Mouse (Mus musculus): ENCODE measurements around the gene Dhx58.
"Not testable (repeated sequence)": the region's sequence is repeated elsewhere in the genome, so short reads cannot be mapped to it uniquely, and the experiment has no call there.

The Dhx58 gene

GRCm38 (mm10) chr11:100701301-100701700 lies 2.8 kb downstream of the Dhx58 start:
- in situ Hi-C loops (cut with MboI, MseI), result no loop called here

DNA sequence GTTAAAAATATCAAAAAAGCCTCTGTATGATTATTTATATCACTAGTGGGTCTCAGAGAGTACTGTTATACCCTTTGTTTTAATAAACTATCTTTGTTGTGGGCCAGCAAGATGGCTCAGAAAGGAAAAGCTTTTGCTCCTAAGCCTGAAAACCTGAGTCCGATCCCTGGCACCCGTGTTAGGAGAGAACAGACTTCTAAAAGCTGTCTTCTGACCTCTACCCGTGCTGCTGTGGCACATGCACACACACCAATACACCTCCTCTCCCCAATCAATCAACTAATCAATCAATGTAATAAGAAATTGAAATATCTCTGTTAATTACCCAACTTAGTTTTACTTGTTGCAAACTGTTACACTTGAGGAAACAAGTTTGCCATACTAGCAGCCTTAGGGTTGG lies 3.4 kb downstream of the Dhx58 start:
- in situ Hi-C loops (cut with MboI, MseI), result no loop called here

- in situ Hi-C loops (cut with MboI, MseI), result no loop called here
These were observed 6.2 kb downstream of the Dhx58 start for GRCm38 (mm10) chr11:100697921-100698320.

DNA sequence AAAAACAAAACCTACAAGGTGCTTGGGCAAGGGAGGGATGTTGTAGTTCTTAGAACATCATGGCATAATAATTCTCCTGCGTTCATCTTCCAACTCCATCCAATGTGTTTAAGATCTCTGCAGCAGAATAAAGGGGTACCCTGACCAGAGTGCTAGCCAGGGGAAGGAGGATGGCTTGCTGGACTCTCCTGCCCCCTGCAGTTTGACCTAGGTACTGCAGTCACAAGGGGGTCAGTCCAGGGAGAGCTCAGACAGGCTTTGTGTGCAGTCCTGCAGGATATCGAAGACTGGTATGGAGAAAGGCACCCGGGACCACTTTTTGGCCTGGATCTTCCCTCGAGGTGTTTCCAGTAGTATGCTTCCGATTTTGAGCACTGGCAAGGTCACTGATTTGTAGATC lies 9.1 kb downstream of the Dhx58 start:
- in situ Hi-C loops (cut with MboI, MseI), result no loop called here

DNA sequence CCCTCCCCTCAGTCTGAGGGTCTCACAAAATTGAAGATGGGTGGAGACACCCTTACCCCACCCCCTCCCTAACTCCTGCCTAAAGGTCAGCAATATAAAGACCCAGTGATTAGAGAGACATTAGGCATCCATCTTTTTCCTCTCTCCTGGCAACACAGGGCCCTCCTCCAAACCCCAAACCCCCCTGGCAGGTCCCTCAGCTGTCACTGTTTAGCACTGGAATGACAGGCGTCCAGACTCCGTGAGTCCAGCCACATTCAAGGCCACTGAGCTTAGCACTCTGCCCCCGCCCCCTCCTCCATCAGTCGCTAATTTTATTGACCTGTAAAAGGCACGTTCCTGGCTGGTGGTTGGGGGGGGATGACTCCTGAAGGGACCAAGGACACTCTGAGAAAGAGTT lies 10.9 kb downstream of the Dhx58 start:
- in situ Hi-C loops (cut with MboI, MseI), result no loop called here

DNA sequence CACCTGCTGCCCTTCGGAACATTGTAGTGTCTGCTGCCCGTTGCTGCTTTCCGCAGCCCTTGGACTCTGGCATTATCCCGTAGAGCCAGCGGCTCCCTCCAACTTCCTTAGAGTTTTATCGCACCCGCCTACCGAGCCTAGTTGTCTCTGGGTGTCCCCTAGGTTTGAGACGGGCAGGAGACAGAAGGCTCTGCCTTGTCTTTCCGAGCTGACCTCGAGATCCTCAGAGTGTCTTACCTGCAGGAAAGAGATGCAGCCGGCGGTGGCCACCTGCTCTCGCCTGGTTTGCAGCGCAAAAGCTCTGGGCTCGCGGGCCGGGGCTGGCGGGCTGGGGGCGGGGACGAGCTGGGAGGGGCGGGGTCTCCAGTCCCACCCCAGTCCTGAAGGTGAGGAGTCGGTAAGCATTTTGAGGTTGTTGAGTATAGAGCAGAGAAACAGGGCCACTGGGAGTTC lies 11.9 kb downstream of the Dhx58 start, which contains the start of gene Zfp385c:
Zfp385c (minus strand) TSS at position 292 of the 453 bp plus-strand sequence.
- in situ Hi-C loops (cut with MboI, MseI), result no loop called here

DNA sequence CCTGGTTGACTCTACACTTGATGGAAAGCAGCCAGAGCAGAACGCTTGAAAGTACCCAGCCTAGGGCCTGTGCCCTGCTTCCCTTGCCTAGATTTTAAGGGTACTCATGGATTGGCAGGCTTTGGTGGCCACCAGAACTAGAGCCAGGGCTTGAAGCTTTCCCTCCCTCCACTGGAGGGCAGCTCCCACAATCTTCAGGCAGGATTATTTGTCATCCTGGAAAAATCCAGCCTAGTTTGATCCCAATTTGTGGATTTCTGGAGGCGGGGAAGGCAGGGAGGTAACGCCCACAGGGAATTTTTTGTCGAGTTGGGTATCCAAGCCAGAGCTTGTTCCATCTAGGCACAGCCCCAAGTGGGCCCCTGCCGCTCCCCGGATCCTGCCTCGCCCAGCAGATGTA lies 13.7 kb downstream of the Dhx58 start:
- in situ Hi-C loops (cut with MboI, MseI), result no loop called here

- in situ Hi-C loops (cut with MboI, MseI), result no loop called here
These were observed 15.6 kb downstream of the Dhx58 start for GRCm38 (mm10) chr11:100688443-100688842.

- in situ Hi-C loops (cut with MboI, MseI), result no loop called here
These were observed 16.8 kb downstream of the Dhx58 start for GRCm38 (mm10) chr11:100687265-100687664.

DNA sequence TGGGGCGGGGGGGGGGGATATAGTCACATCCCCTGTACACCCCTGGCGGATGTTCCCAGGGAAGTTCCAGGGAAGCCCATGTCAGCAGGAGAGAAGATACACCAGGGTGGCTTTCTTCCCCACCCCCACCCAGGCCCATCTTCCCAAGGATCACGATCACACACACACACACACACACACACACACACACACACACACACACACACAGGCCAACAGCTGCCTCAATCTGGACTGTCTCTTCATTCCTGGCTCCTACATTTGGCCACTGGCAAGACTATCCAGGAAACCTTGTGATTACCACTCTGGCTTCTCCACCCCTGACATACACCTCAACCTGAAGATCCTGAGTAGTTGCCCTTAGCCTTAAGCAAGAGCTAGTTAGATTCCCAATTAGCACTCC lies 18.7 kb downstream of the Dhx58 start:
- in situ Hi-C loops (cut with MboI, MseI), result no loop called here

DNA sequence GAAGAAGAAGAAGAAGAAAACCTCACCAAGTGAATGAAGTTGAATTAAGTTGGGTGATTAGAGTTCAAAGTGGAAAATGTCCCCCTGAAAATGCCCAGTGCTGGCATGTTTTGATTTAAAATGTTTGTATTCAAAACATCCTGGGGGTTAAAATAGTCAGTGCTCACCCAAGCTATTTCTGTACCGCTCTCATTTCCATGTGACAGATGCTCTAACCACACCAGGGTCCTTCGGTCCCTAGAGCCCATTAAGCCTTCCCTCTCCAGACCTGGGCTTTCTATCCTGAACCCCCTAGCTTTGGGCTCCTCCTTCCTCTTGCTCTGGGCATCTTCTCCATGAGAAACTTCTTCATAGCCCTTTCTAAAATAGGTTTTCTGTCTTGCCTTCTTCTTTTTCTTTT lies 20.0 kb downstream of the Dhx58 start:
- in situ Hi-C loops (cut with MboI, MseI), result no loop called here

DNA sequence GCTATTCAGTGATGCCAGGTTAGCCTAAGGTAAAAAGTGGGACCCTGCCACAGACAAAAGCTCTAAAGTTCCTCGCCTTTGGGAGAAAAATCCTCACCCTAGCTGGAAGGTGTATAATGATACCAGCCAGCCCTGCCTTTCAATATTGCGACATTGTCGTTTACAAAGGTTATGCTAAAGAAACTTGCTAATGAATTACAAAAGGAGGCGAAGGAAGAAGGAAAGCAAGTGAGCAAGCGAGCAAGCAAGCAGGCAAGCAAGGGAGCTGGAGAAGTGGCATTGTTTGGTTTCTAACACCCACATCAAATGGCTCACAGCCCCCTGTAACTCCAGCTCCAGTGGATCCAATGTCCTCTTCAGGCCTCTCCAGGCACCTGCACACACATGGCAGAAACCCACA lies 21.5 kb downstream of the Dhx58 start:
- in situ Hi-C loops (cut with MboI, MseI), result no loop called here

- in situ Hi-C loops (cut with MboI, MseI), result no loop called here
These were observed 22.2 kb downstream of the Dhx58 start for GRCm38 (mm10) chr11:100681826-100682225.

DNA sequence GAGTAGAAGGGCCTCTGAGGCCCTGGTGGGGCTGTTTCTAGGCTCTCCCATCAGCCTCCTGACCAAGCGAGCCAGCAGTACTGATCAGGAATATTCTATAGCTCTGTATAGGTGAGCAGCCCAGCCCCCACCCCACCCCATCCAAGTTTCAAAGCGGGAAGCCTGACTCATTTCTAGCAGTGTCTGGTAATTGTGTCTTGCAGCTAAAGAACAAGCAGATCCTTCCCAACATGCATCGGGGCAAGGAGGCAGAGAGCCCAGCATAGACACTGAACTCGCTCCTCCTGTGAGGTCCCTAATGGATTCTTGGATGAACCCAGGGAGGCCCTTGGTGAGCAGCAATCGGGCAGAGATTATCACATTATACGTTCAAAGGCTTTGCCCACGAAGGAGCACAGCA lies 26.3 kb downstream of the Dhx58 start:
- in situ Hi-C loops (cut with MboI, MseI), result loop anchor here (5.0 kb wide), 1 partner anchor 36 kb away; no protein-coding TSS in a partner anchor

- in situ Hi-C loops (cut with MboI, MseI), result no loop called here
These were observed 30.9 kb downstream of the Dhx58 start for GRCm38 (mm10) chr11:100673169-100673568.

DNA sequence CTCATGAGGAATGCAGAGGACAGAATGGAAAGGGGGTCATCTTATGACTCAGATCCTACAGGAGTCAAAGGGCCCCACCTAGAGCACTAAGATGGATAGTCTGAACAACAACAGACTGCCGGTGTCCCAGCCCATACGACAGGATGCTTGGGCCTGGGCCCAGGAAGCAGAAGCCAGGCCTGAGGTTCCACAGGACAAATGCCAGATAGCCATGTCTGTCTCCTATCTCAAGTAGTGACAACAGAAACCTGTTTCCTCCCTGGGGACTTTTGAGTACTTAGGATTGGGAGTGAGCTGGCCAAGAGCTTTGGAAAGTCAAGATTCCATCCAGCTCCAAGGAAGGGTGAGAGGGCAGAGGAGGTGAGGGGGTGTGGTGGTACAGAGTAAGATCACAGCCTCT lies 32.1 kb downstream of the Dhx58 start:
- in situ Hi-C loops (cut with MboI, MseI), result no loop called here

GRCm38 (mm10) chr11:100671049-100671448 lies 33.0 kb downstream of the Dhx58 start:
- in situ Hi-C loops (cut with MboI, MseI), result no loop called here

DNA sequence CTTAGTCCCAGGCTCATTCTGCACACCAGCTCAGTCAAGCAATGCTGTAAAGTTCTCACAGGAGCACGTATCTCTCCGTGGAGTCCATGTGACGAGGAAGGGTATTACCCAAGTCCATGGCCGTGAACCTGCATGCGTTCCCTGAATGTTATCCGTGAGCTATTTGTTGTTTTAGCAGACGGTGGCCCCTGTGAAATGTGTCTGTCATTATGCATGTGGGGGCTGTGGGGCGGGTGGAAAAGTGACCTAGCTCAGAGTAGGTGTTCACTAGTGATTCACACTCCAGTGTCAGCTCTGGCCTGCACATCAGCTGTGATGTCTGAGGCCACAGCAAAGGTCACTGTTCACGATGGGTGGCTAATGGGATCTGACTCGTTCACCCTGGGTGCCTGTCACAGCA lies 44.3 kb downstream of the Dhx58 start:
- in situ Hi-C loops (cut with MboI, MseI), result no loop called here

- in situ Hi-C loops (cut with MboI, MseI), result no loop called here
These were observed 47.6 kb downstream of the Dhx58 start for GRCm38 (mm10) chr11:100656458-100656857.

- in situ Hi-C loops (cut with MboI, MseI), result not testable (repeated sequence)
These were observed 48.5 kb downstream of the Dhx58 start for GRCm38 (mm10) chr11:100655589-100655988.

GRCm38 (mm10) chr11:100651748-100652147 lies 52.3 kb downstream of the Dhx58 start:
- in situ Hi-C loops (cut with MboI, MseI), result no loop called here

DNA sequence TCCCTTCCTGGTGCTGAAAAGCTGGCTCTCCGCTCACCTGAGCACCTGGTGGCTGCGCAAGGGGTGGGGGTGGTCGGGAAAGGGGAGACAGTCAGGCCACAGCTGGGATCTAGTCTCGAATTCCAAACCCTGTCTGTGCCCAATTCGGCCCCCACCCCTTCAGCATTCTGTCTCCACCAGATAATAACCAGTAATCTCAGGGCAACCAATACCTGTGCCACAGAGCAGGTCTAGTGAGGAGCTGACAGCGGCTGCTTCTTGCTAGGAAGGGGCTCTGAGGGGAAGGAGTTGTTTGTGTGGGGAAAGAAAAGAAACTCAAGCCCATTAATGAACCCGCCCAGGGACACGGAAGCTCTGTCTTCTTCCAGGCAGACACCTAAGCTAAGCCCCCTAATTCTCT lies 52.9 kb downstream of the Dhx58 start:
- in situ Hi-C loops (cut with MboI, MseI), result no loop called here

GRCm38 (mm10) chr11:100648405-100648804 lies 55.7 kb downstream of the Dhx58 start:
- in situ Hi-C loops (cut with MboI, MseI), result loop anchor here (10.0 kb wide), 1 partner anchor 486 kb away; no protein-coding TSS in a partner anchor

GRCm38 (mm10) chr11:100646265-100646664 lies 57.8 kb downstream of the Dhx58 start:
- in situ Hi-C loops (cut with MboI, MseI), result loop anchor here (10.0 kb wide), 1 partner anchor 489 kb away; no protein-coding TSS in a partner anchor

Measured in T-helper 2 cell (primary cell).